Mouse (Mus musculus) lung, postnatal 10 days (tissue): Measurements from ENCODE around the gene Mak.
A peak's percentile ranks its signal among the peaks of the same experiment; 100 is the strongest.
"Not testable (repeated sequence)": the region's sequence is repeated elsewhere in the genome, so short reads cannot be mapped to it uniquely, and the experiment has no call there.

Source experiments
- DNase-seq: peaks from one replicate; pipeline ENCODE4 v3.0.0; 2021

Gene Mak

DNA sequence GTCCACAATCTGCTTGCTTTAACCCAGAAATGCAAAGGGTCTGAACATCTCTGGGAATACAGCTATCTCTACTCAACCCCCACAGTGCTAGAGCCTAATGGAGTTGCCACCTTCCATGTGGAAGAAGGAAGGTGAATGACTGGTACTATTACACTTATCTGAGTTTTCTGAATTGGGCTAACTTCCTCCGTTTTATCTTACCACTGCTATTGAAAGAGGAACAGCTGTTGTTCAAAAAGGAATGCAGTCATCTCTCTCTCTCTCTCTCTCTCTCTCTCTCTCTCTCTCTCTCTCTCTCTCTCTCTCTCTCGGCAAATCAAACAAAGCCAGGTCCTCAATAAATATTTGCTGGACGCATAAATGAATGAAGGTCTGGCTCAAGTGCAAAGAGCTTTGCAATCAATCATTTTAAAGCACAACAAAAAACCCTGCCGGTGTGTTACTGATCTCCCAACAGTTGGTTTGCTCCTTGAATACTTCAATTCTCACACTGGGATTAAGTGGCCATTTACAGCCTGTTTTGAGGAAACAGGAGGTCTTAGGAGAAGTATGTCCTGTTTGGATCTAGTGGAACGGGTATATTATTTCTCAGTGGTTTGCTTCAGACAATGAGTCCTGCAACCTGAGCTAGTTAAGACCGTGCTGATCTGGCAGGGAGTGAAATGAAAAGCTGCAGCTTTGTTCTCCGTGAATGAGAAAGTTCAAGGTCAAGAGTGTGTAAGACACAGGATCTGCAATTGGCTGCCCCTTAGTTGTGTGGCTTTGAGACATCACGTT is 84.8 kb downstream of the Mak start:
- DNase-seq: no peak

DNA sequence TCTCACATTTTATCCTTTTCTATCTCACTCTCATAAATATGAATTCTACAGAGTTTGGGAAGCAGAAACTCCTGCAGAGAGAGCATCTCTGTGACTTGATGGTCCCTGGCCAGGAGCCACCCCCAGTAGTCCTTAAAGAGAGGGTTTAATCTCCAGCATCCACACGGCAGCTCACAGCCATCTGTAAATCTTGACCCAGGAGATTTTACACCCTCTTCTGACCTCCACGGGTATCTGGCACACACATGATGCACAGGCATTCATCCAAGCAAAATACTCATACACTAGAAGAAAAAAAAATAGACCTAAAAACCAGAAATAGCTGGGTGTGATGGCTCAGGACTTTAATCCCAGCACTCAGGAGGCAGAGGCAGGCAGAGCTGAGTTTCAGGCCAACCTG is 91.1 kb downstream of the Mak start:
- no peak for DNase-seq

DNA sequence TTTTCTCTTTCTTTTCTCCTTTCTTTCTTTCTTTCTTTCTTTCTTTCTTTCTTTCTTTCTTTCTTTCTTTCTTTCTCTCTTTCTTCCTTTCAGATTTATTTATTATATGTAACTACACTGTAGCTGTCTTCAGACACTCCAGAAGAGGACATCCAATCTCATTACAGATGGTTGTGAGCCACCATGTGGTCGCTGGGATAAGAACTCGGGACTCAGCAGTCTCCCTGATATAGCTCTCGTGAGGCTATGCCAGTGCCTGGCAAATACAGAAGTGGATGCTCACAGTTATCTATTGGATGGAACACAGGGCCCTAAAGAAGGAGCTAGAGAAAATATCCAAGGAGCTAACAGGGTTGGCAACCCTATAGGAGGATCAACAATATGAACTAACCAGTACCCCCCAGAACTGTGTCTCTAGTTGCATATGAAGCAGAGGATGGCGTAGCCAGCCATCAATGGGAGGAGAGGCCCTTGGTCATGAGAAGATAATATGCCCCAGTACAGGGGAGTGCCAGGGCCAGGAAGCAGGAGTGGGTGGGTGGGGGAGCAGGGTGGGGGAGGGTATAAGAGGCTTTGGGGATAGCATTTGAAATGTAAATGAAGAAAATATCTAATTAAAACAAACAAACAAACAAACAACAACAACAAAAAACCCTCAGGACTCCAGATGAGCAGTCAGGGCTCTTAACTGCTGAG is 91.8 kb downstream of the Mak start:
- not testable (repeated sequence) for DNase-seq

DNA sequence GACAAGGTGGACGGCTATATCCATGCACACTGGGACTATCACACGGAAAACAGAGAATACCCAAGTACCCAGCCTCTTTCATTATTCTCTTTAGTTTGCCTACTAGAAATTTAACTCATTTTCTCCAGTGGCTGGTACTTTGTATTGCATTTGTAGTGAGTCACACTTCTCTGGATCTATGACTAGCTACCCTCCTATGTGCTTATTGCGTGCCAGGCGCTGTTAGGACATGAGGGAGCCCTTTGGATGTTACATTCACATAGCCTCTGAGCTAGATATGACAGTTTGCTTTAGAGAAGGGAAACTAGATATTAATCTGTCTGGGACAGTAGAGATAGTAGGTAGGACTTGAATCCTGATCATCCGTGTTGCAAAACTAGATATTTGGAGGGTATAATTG is 93.4 kb downstream of the Mak start:
- no peak for DNase-seq

DNA sequence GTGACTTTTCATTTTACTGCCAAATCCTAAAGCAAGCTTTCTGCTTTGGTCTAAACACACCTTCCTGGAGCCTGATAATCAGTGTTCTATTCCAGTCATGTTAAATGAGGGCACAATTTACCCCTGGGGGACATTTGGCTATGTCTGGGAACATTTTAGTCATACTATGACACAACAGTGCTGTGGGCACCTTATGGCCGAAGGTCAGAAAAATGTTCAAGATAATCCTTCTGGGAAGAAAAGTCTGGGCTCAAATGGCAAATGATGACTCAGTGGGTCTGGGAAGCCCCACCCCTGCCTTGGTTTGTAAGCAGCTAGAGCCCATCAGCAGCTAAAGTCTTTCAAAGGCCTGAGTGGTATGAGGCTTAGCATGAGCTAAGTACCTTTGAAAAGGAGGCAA is 96.7 kb downstream of the Mak start:
- DNase-seq: no peak

DNA sequence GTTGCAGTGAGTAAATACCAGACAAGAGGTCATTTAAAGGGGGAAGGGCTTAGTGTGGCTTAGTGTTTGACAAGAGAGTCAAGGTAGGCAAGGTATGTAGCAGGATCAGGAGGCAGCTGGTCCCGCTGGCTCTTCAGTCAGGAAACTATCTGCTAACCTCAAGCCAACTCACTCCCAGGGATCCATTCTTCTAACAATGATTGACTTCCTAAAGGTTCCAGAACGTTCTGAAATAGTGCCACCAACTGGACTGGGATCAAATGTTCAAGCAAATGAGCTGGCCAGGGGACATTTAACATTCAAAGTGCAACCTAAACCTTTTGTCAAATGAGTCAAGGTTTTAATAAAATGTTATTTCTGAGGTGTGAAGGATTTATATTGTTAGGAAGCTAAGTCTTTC is 100.2 kb downstream of the Mak start:
- peak; percentile 49 for DNase-seq

DNA sequence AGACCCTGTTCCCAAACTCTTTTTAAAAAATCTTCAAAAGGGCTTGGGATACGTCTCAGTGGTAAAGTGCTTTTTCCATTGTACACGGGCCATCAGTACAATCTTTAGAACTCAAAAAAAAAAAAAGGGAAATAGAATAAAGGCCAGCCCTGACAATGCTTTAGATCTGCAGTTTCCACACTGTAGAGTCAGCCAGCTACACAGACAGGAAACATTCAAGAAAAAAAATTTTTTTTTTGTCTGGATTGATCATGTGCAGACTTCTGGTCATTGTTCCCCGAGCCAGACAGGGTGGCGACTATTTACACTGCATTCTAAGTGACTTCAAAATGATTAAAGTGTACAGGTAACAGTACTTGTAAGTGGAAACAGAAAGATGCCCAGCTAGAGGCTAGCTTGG is 100.9 kb downstream of the Mak start:
- DNase-seq: peak; percentile 29

DNA sequence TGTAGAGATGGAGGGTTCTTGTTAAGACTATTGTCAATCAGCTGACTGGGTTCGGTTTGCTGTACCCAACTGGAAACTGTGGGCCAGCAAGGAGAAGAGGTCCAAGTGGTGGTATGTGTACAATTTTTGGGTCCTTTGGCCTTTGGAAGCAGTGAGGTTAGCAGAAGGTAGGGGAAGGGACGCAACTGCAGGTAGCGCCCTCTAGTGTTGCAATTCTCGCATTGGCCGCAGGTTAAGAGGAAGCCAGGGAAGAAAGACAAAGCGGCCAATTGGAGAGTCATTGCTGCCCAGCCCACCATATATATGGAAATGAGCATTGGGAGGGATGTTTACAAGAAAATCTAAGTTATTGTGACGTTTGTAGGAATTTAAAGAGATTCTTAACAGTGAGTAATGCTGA is 101.9 kb downstream of the Mak start:
- peak; percentile 67 for DNase-seq
